Mouse (Mus musculus): ENCODE results near the gene Stx2.

- TF ChIP-seq POLR2A (IDR thresholded peaks at IDR 0.05; ENCODE audit: insufficient read length, low read depth) (no peak), MYOD1 (IDR thresholded peaks at IDR 0.05; ENCODE audit: control insufficient read depth in 1 of 3, insufficient read length in 2 of 3, low read depth in 2 of 3) (no peak), TCF3 (IDR thresholded peaks at IDR 0.05; ENCODE audit: insufficient read length, low read depth) (no peak), CEBPB (IDR thresholded peaks at IDR 0.05; ENCODE audit: insufficient read depth, poor library complexity, severe bottlenecking) (no peak), POLR2AphosphoS2 (IDR thresholded peaks at IDR 0.05; ENCODE audit: insufficient read length, low read depth) (no peak), MAX (IDR thresholded peaks at IDR 0.05; ENCODE audit: low read depth) (no peak), TCF12 (IDR thresholded peaks at IDR 0.05; ENCODE audit: insufficient read depth, poor library complexity, severe bottlenecking) (no peak), MYOG (IDR thresholded peaks at IDR 0.05; ENCODE audit: control insufficient read depth in 1 of 3, insufficient read depth in 1 of 3, insufficient read length in 2 of 3, low read depth in 2 of 3) (no peak), USF1 (IDR thresholded peaks at IDR 0.05; ENCODE audit: low read depth) (no peak), REST (IDR thresholded peaks at IDR 0.05; ENCODE audit: insufficient read depth, insufficient read length) (no peak), E2F4 (IDR thresholded peaks at IDR 0.05; ENCODE audit: insufficient read depth) (no peak), SRF (IDR thresholded peaks at IDR 0.05; ENCODE audit: control insufficient read depth, insufficient read length, low read depth) (no peak)
These were observed 1.2 kb upstream of the Stx2 start for GRCm38 (mm10) chr5:129009577-129009976.

All from myocyte (in vitro differentiated cells).